9 mouse cellular contexts compared by ENCODE assay signal in genomic region chr5:99891516-99892441, GRCm38 (mm10). TPM values are rescaled to one million over a fixed set of nuclear protein-coding genes. Genes with fewer than 3 reads are reported as not detected.
DNase-seq lines count a peak whose midpoint lies in the region; TF ChIP-seq lines count a peak whose summit lies in the region.
"Had no signal": no experiment of that assay in that cellular context is flagged by ENCODE, and none has a peak within 500 bp of the region (broad histone marks: within the 10 kb centered on the region; RNA-seq: fewer than 3 reads in every experiment).

No protein-coding gene starts in this region.

- intact Hi-C loops in heart, postnatal 14 days (cut with DNase I): loop anchor here (2.0 to 5.0 kb wide), 3 partner anchors 314 to 689 kb away; no protein-coding TSS in a partner anchor

- H3K27me3 ChIP-seq in MEL (ENCODE audit: control insufficient read depth in 1 of 2, insufficient read depth in 2 of 2, low read length in 2 of 2): no peaks in the 10 kb centered on the region
- H3K27me3 ChIP-seq: neural tube, embryonic 12.5 days had no signal

- no peak overlapping the region for H3K4me3 ChIP-seq in MEL (ENCODE audit: control insufficient read depth in 1 of 2, insufficient read depth in 1 of 2, low read depth in 2 of 2, low read length in 2 of 2)
- H3K4me3 ChIP-seq in cortical plate, adult 2 months (ENCODE audit: insufficient read depth, low read length): no peak overlapping the region
- H3K4me3 ChIP-seq: neural tube, embryonic 12.5 days had no signal

- no peaks in the 10 kb centered on the region for H3K79me2 ChIP-seq in MEL (ENCODE audit: control insufficient read depth, insufficient read depth, low read length, poor library complexity)

- no peaks in the 10 kb centered on the region for H3K4me1 ChIP-seq in MEL (ENCODE audit: control insufficient read depth in 1 of 2, insufficient read depth in 2 of 2, low read length in 2 of 2)
- H3K4me1 ChIP-seq in cortical plate, adult 2 months (ENCODE audit: control insufficient read depth, insufficient read depth, low read length): no peaks in the 10 kb centered on the region
- H3K4me1 ChIP-seq: neural tube, embryonic 12.5 days had no signal

- peak; percentile 14 for TF ChIP-seq RAD21 in MEL (IDR thresholded peaks at IDR 0.05; ENCODE audit: low read depth, low read length)

- H3K9me3 ChIP-seq in MEL (replicated peaks; ENCODE audit: insufficient read depth, low read length): no peaks in the 10 kb centered on the region
- H3K9me3 ChIP-seq: neural tube, embryonic 12.5 days had no signal

- no peak for TF ChIP-seq EP300 in MEL (IDR thresholded peaks at IDR 0.05; ENCODE audit: low read depth in 1 of 2, low read length in 2 of 2)

- no peak overlapping the region for H3K27ac ChIP-seq in MEL (ENCODE audit: control insufficient read depth, low read depth, low read length)
- no peak overlapping the region for H3K27ac ChIP-seq in cortical plate, adult 2 months (ENCODE audit: insufficient read depth, low read length)
- H3K27ac ChIP-seq: neural tube, embryonic 12.5 days had no signal

- TF ChIP-seq CTCF in MEL (IDR thresholded peaks at IDR 0.05 in 2 of 3, conservative IDR thresholded peaks at IDR 0.05 in 1 of 3; ENCODE audit: control insufficient read depth in 1 of 3, insufficient read depth in 1 of 3, low read depth in 2 of 3, low read length in 3 of 3, poor library complexity in 1 of 3, severe bottlenecking in 1 of 3): peak in 2 of 3 experiments; percentile 6 to 13; a peak in 1 of 6 replicates
- peak; percentile 91 for TF ChIP-seq CTCF in cortical plate, adult 2 months (IDR thresholded peaks at IDR 0.05; ENCODE audit: extremely low read depth, insufficient read depth, low read length)

- peak; percentile 20 for DNase-seq in 416B (ENCODE audit: low read depth)
- no peak for DNase-seq in MEL (ENCODE audit: low read depth, low spot score)
- peak; percentile 22 to 52 for DNase-seq in heart, postnatal 14 days
- peak; percentile 44 to 74 for DNase-seq in layer of hippocampus, postnatal 25 days (ENCODE audit: extremely low spot score in 1 of 2, low spot score in 1 of 2)
- peak; percentile 58 for DNase-seq in mesoderm, embryonic 11.5 days (ENCODE audit: low read depth, low spot score)
- DNase-seq in telencephalon, adult 2 months (ENCODE audit: low read depth, low spot score): peak; percentile 81
- DNase-seq in urinary bladder, postnatal 4 days (ENCODE audit: low spot score in 2 of 2): no peak

- H3K9ac ChIP-seq in MEL (ENCODE audit: control insufficient read depth, low read depth, low read length, poor library complexity, severe bottlenecking): no peak overlapping the region
- H3K9ac ChIP-seq: neural tube, embryonic 12.5 days had no signal

- no peaks in the 10 kb centered on the region for H3K36me3 ChIP-seq in MEL (ENCODE audit: control insufficient read depth in 1 of 2, insufficient read depth in 2 of 2, low read length in 2 of 2)
- H3K36me3 ChIP-seq: neural tube, embryonic 12.5 days had no signal

- TF ChIP-seq POLR2A in MEL (IDR thresholded peaks at IDR 0.05; ENCODE audit: control insufficient read depth in 1 of 2, insufficient read depth in 1 of 2, low read depth in 1 of 2, low read length in 2 of 2, poor library complexity in 1 of 2): no peak
- no peak for TF ChIP-seq POLR2A in cortical plate, adult 2 months (IDR thresholded peaks at IDR 0.05; ENCODE audit: extremely low read depth, insufficient read depth, low read length)

TF ChIP-seq in MEL, 35 proteins besides CTCF, POLR2A, EP300 and RAD21:
- TF ChIP-seq NRF1 (IDR thresholded peaks at IDR 0.05; ENCODE audit: insufficient read depth, low read depth, low read length, poor library complexity, severe bottlenecking) (no peak), SMC3 (IDR thresholded peaks at IDR 0.05; ENCODE audit: low read depth, low read length) (no peak), SIN3A (IDR thresholded peaks at IDR 0.05; ENCODE audit: low read length) (no peak), ZKSCAN1 (IDR thresholded peaks at IDR 0.05; ENCODE audit: low read depth, low read length) (no peak), ZNF384 (IDR thresholded peaks at IDR 0.05; ENCODE audit: low read depth, low read length) (no peak), CHD1 (IDR thresholded peaks at IDR 0.05; ENCODE audit: low read depth, low read length) (no peak), HCFC1 (IDR thresholded peaks at IDR 0.05; ENCODE audit: low read depth, low read length) (no peak), ELF1 (IDR thresholded peaks at IDR 0.05; ENCODE audit: low read depth, low read length) (no peak), E2F4 (IDR thresholded peaks at IDR 0.05; ENCODE audit: borderline replicate concordance, low read depth, low read length) (no peak)

RNA-seq across cellular contexts. Expression of gene Vamp9, which starts 14.3 kb away (rescaled TPM):
- total RNA-seq in MEL (2012; rRNA removed): not detected in 2 replicates
- not detected for polyA plus RNA-seq in MEL (2012; ENCODE audit: insufficient read depth in 1 of 2, insufficient read length in 2 of 2, low read depth in 1 of 2, low replicate concordance in 2 of 2, missing spikeins in 1 of 2)
- polyA plus RNA-seq in cortical plate, adult 2 months (2012; rRNA removed): 0.75 and 1.4 TPM in 2 replicates
- not detected for total RNA-seq in heart, postnatal 14 days (2021)
- under 1 TPM in 1 of 2 experiments, not detected in 1; 0.71 TPM for total RNA-seq in layer of hippocampus, postnatal 25 days (2021)

Comparison
In these comparisons a context has a peak if more than half of its experiments do, and no peak if none do; other contexts are left out.
1. DNase-seq: peak in 416B (single experiment), heart, postnatal 14 days (2 of 2), layer of hippocampus, postnatal 25 days (2 of 2), mesoderm, embryonic 11.5 days (single experiment) and telencephalon, adult 2 months (single experiment); none in MEL (single experiment) and urinary bladder, postnatal 4 days (0 of 2).